Mouse (Mus musculus): ENCODE results near the gene Napsa.
A peak's percentile ranks its signal among the peaks of the same experiment; 100 is the strongest.

The Napsa gene

GRCm38 (mm10) chr7:44572213-44572701 lies at the start of gene Napsa:
Napsa (plus strand) TSS chr7:44572380.
- DNase-seq (ENCODE audit: inconsistent age in 2 of 2, low spot score in 1 of 2): no peak

GRCm38 (mm10) chr7:44523056-44523455 lies 49.1 kb upstream of the Napsa start:
- no peak for DNase-seq (ENCODE audit: inconsistent age in 2 of 2, low spot score in 1 of 2)

- no peak for DNase-seq (ENCODE audit: inconsistent age in 2 of 2, low spot score in 1 of 2)
Observed at GRCm38 (mm10) chr7:44524502-44524901, 47.7 kb upstream of the Napsa start, which contains the start of gene Mybpc2. Mybpc2 (minus strand) TSS chr7:44524656.

- peak; percentile 90 to 93 for DNase-seq (ENCODE audit: inconsistent age in 2 of 2, low spot score in 1 of 2)
Observed at GRCm38 (mm10) chr7:44525126-44525832, 46.9 kb upstream of the Napsa start.

- DNase-seq (ENCODE audit: inconsistent age in 2 of 2, low spot score in 1 of 2): no peak
Observed at GRCm38 (mm10) chr7:44526414-44527154, 45.6 kb upstream of the Napsa start.

- peak; percentile 82 to 89 for DNase-seq (ENCODE audit: inconsistent age in 2 of 2, low spot score in 1 of 2)
Observed at GRCm38 (mm10) chr7:44527483-44528398, 44.4 kb upstream of the Napsa start.

- no peak for DNase-seq (ENCODE audit: inconsistent age in 2 of 2, low spot score in 1 of 2)
Observed at GRCm38 (mm10) chr7:44529518-44529917, 42.7 kb upstream of the Napsa start.

- DNase-seq (ENCODE audit: inconsistent age in 2 of 2, low spot score in 1 of 2): no peak
Observed at GRCm38 (mm10) chr7:44530507-44530906, 41.7 kb upstream of the Napsa start.

- DNase-seq (ENCODE audit: inconsistent age in 2 of 2, low spot score in 1 of 2): no peak
Observed at GRCm38 (mm10) chr7:44531207-44531606, 41.0 kb upstream of the Napsa start.

- no peak for DNase-seq (ENCODE audit: inconsistent age in 2 of 2, low spot score in 1 of 2)
Observed at GRCm38 (mm10) chr7:44531946-44532732, 40.0 kb upstream of the Napsa start, which contains the start of gene Spib. Spib (minus strand) TSS chr7:44532071.

- no peak for DNase-seq (ENCODE audit: inconsistent age in 2 of 2, low spot score in 1 of 2)
Observed at GRCm38 (mm10) chr7:44532918-44533745, 39.0 kb upstream of the Napsa start.

GRCm38 (mm10) chr7:44533746-44534045 lies 38.5 kb upstream of the Napsa start:
- no peak for DNase-seq (ENCODE audit: inconsistent age in 2 of 2, low spot score in 1 of 2)

GRCm38 (mm10) chr7:44534242-44534641 lies 37.9 kb upstream of the Napsa start:
- DNase-seq (ENCODE audit: inconsistent age in 2 of 2, low spot score in 1 of 2): no peak

- no peak for DNase-seq (ENCODE audit: inconsistent age in 2 of 2, low spot score in 1 of 2)
Observed at GRCm38 (mm10) chr7:44534656-44535441, 37.3 kb upstream of the Napsa start.

GRCm38 (mm10) chr7:44535657-44536589 lies 36.3 kb upstream of the Napsa start:
- DNase-seq (ENCODE audit: inconsistent age in 2 of 2, low spot score in 1 of 2): no peak

GRCm38 (mm10) chr7:44536590-44536968 lies 35.6 kb upstream of the Napsa start:
- DNase-seq (ENCODE audit: inconsistent age in 2 of 2, low spot score in 1 of 2): no peak

GRCm38 (mm10) chr7:44537009-44537408 lies 35.2 kb upstream of the Napsa start:
- DNase-seq (ENCODE audit: inconsistent age in 2 of 2, low spot score in 1 of 2): no peak

GRCm38 (mm10) chr7:44537496-44537895 lies 34.7 kb upstream of the Napsa start:
- DNase-seq (ENCODE audit: inconsistent age in 2 of 2, low spot score in 1 of 2): no peak
